Mouse (Mus musculus): ENCODE data around the gene Sp6. TPM values are rescaled to one million over a fixed set of nuclear protein-coding genes. Genes with fewer than 3 reads are reported as not detected.

The Sp6 gene
- polyA plus RNA-seq, 1 experiment, result 0.95 TPM

- 0 out of 2 replicates have a peak, but pooled peaks have one; percentile 23 for TF ChIP-seq CTCF (conservative IDR thresholded peaks at IDR 0.05; ENCODE audit: insufficient read depth, insufficient read length, low read depth, low read length)
- no peak for TF ChIP-seq POLR2A (IDR thresholded peaks at IDR 0.05; ENCODE audit: low read depth, low read length)
- H3K4me1 ChIP-seq (ENCODE audit: control insufficient read depth, insufficient read depth, low read length), result no peaks in the 10 kb centered on the region
- no peak overlapping the region for H3K4me3 ChIP-seq (ENCODE audit: insufficient read depth, low read depth, low read length)
- no peaks in the 10 kb centered on the region for H3K36me3 ChIP-seq (ENCODE audit: control insufficient read depth, insufficient read depth, low read length)
- H3K27ac ChIP-seq (ENCODE audit: insufficient read depth, low read depth, low read length), result no peak overlapping the region
- no peaks in the 10 kb centered on the region for H3K27me3 ChIP-seq (replicated peaks; ENCODE audit: control insufficient read depth, insufficient read depth, low read length)
- DNase-seq, result no peak
- WGBS, result 87% methylated on average over 3 of the region's 3 CpGs
Observed at GRCm38 (mm10) chr11:97063921-97064295, 50.7 kb downstream of the Sp6 start.

DNA sequence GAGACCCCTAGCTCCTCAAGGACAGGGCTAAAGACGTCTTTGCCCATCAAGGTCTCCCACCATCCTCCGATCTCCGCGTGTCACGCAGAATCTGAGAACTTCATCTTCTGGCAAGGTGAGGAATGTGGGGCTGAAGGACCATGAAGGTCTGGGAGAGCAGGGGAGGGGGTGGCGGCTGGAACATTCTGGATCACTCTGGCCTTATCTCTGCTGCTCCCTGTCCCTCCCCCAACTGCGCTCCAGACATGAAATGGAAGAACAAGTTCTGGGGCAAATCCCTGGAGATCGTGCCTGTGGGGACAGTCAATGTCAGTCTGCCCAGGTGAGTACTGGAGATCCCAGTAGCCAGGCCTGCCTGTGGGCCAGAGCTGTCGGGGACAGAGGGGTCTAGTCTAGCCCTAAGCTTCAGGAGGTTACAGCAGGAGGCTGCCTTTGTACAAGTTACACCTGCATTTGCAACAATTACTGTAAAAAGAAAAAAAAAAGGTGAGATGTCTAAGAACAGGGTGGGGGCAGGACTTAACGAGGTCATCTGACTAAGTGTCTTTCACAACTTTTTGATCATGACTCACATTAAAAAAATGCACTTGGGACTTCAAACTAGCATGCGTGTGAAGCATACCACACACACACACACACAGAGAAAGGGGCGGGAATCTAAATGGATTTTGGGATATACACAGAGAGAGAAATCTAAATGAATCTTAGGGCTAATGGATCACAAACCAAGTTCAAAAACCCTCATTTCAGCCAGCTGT lies 52.5 kb downstream of the Sp6 start:
- no peak for DNase-seq
- Histone ChIP-seq H3K4me3 (ENCODE audit: insufficient read depth, low read depth, low read length) (no peak overlapping the region), H3K27ac (ENCODE audit: insufficient read depth, low read depth, low read length) (no peak overlapping the region), H3K4me1 (ENCODE audit: control insufficient read depth, insufficient read depth, low read length) (no peaks in the 10 kb centered on the region), H3K27me3 (replicated peaks; ENCODE audit: control insufficient read depth, insufficient read depth, low read length) (no peaks in the 10 kb centered on the region), H3K36me3 (ENCODE audit: control insufficient read depth, insufficient read depth, low read length) (no peaks in the 10 kb centered on the region)
- WGBS, result 89% methylated on average over 12 of the region's 12 CpGs
- no peak for TF ChIP-seq CTCF (conservative IDR thresholded peaks at IDR 0.05; ENCODE audit: insufficient read depth, insufficient read length, low read depth, low read length)

DNA sequence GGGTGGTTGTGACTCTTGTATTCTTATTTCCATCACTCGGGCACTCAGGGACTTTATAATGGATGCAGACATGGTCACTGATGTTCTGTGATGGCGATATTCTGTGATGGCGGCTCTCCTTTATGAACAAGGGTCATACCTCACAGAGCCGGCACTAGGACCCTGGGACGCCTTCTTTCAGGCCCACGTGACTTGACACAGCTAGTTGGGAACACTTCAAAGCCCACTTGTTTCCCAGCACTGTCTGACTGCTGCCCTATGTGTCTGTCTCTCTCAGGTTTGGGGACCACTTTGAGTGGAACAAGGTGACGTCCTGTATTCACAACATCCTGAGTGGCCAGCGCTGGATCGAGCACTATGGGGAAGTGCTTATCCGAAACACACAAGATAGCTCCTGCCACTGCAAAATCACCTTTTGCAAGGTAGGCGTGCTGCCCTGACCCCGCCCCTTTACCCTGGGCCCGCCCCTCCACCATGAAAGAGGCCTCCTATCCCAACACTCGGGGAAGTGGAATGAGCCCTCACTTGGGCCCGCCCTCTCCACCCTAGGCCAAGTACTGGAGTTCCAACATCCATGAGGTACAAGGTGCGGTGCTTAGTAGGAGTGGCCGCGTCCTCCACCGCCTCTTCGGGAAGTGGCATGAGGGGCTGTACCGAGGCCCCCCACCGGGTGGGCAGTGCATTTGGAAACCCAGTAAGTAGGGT lies 53.6 kb downstream of the Sp6 start:
- no peak for DNase-seq
- Histone ChIP-seq H3K36me3 (ENCODE audit: control insufficient read depth, insufficient read depth, low read length) (no peaks in the 10 kb centered on the region), H3K27ac (ENCODE audit: insufficient read depth, low read depth, low read length) (no peak overlapping the region), H3K4me1 (ENCODE audit: control insufficient read depth, insufficient read depth, low read length) (no peaks in the 10 kb centered on the region), H3K27me3 (replicated peaks; ENCODE audit: control insufficient read depth, insufficient read depth, low read length) (no peaks in the 10 kb centered on the region), H3K4me3 (ENCODE audit: insufficient read depth, low read depth, low read length) (no peak overlapping the region)
- 75% methylated on average over 22 of the region's 22 CpGs for WGBS
- TF ChIP-seq POLR2A (IDR thresholded peaks at IDR 0.05; ENCODE audit: low read depth, low read length) (no peak), CTCF (conservative IDR thresholded peaks at IDR 0.05; ENCODE audit: insufficient read depth, insufficient read length, low read depth, low read length) (no peak)

DNA sequence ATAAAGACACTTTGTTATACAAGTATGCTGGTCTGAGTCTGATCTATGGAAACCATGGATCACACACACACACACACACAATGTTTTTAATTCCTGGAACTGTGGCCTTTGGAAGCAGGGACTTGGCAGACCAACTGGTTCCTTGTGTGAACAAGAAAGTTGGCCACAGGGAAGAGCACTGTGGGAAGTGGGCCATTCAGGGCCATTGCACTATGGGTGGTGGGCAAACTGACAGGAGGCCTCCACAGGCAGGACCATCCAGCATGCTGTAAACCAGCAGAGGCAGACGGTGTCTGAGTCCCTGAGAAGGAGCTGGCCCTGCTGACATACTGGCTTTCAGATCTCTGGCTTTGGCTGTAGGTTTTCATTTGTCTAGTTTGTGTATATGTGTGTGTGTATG lies 56.1 kb downstream of the Sp6 start:
- no peak for TF ChIP-seq POLR2A (IDR thresholded peaks at IDR 0.05; ENCODE audit: low read depth, low read length)
- no peak for TF ChIP-seq CTCF (conservative IDR thresholded peaks at IDR 0.05; ENCODE audit: insufficient read depth, insufficient read length, low read depth, low read length)
- Histone ChIP-seq H3K4me3 (ENCODE audit: insufficient read depth, low read depth, low read length) (no peak overlapping the region), H3K27ac (ENCODE audit: insufficient read depth, low read depth, low read length) (no peak overlapping the region), H3K4me1 (ENCODE audit: control insufficient read depth, insufficient read depth, low read length) (no peaks in the 10 kb centered on the region), H3K36me3 (ENCODE audit: control insufficient read depth, insufficient read depth, low read length) (no peaks in the 10 kb centered on the region), H3K27me3 (replicated peaks; ENCODE audit: control insufficient read depth, insufficient read depth, low read length) (no peaks in the 10 kb centered on the region)
- DNase-seq, result no peak
- 82% methylated on average over 1 of the region's 1 CpGs for WGBS

DNA sequence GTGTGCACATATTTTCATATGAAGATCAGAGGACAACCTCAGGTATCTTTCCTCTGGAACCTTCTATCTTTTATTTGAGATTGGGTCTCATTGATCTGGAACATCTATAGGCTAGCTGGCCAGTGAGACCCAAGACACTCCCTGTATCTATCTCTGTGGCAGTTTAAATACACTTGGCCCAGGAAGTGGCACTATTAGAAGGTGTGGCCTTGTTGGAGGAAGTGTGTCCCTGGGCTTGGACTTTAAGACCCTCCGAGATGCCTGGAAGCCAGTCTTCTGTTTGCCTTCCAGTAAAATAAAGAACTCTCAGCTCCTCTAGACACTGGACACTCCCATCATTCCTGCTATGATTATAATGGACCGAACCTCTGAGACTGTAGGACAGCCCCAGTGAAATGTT lies 56.6 kb downstream of the Sp6 start:
- DNase-seq, result no peak
- Histone ChIP-seq H3K36me3 (ENCODE audit: control insufficient read depth, insufficient read depth, low read length) (no peaks in the 10 kb centered on the region), H3K27me3 (replicated peaks; ENCODE audit: control insufficient read depth, insufficient read depth, low read length) (no peaks in the 10 kb centered on the region), H3K4me3 (ENCODE audit: insufficient read depth, low read depth, low read length) (no peak overlapping the region), H3K4me1 (ENCODE audit: control insufficient read depth, insufficient read depth, low read length) (no peaks in the 10 kb centered on the region), H3K27ac (ENCODE audit: insufficient read depth, low read depth, low read length) (no peak overlapping the region)
- 78% methylated on average over 2 of the region's 2 CpGs for WGBS
- TF ChIP-seq CTCF (conservative IDR thresholded peaks at IDR 0.05; ENCODE audit: insufficient read depth, insufficient read length, low read depth, low read length) (no peak), POLR2A (IDR thresholded peaks at IDR 0.05; ENCODE audit: low read depth, low read length) (no peak)

DNA sequence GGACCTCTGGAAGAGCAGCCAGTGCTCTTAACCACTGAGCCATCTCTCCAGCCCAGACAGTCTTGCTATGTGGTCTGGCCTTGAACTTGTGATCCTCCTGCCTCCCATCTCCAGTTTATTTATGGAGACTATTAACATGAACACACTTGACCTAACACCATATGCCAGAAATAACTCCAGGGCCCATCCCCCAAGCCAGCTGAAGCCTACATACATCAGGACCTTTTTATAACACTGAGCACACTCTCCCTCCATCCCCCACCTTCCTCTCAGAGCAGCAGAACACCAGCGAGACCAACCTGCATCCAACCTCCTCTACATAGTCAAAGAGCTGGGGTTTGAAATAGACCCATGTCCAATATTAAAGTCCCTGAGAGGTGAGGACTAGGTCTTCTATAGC lies 57.9 kb downstream of the Sp6 start:
- H3K4me1 ChIP-seq (ENCODE audit: control insufficient read depth, insufficient read depth, low read length), result no peaks in the 10 kb centered on the region
- no peak overlapping the region for H3K4me3 ChIP-seq (ENCODE audit: insufficient read depth, low read depth, low read length)
- 69% methylated on average over 1 of the region's 1 CpGs for WGBS
- no peaks in the 10 kb centered on the region for H3K36me3 ChIP-seq (ENCODE audit: control insufficient read depth, insufficient read depth, low read length)
- TF ChIP-seq CTCF (conservative IDR thresholded peaks at IDR 0.05; ENCODE audit: insufficient read depth, insufficient read length, low read depth, low read length) (no peak), POLR2A (IDR thresholded peaks at IDR 0.05; ENCODE audit: low read depth, low read length) (no peak)
- H3K27ac ChIP-seq (ENCODE audit: insufficient read depth, low read depth, low read length), result no peak overlapping the region
- no peak for DNase-seq
- no peaks in the 10 kb centered on the region for H3K27me3 ChIP-seq (replicated peaks; ENCODE audit: control insufficient read depth, insufficient read depth, low read length)

DNA sequence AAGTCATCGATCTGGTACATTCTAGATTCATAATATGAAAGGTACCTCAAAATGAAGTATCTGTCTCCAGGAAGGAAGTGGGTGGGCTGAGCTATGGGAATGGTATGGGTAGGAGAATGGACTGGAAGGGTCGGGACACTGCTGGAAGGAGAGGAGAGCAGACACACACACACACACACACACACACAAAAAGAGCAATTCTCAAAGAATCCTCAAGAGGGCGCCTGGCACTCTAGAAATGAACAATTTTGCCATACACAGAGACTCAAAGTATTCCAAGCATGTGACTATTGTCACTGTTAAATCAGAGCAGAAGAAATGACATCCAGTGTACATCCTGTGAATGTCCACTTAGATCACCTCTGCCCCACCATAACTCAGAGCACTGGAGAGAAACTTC lies 59.3 kb downstream of the Sp6 start:
- 23% methylated on average over 3 of the region's 3 CpGs for WGBS
- no peaks in the 10 kb centered on the region for H3K27me3 ChIP-seq (replicated peaks; ENCODE audit: control insufficient read depth, insufficient read depth, low read length)
- H3K36me3 ChIP-seq (ENCODE audit: control insufficient read depth, insufficient read depth, low read length), result no peaks in the 10 kb centered on the region
- H3K4me1 ChIP-seq (ENCODE audit: control insufficient read depth, insufficient read depth, low read length), result no peaks in the 10 kb centered on the region
- H3K27ac ChIP-seq (ENCODE audit: insufficient read depth, low read depth, low read length), result no peak overlapping the region
- H3K4me3 ChIP-seq (ENCODE audit: insufficient read depth, low read depth, low read length), result no peak overlapping the region
- DNase-seq, result peak; percentile 51
- TF ChIP-seq POLR2A (IDR thresholded peaks at IDR 0.05; ENCODE audit: low read depth, low read length) (no peak), CTCF (conservative IDR thresholded peaks at IDR 0.05; ENCODE audit: insufficient read depth, insufficient read length, low read depth, low read length) (peak; percentile 55)

Measured in kidney, adult 2 months (tissue).